Mouse (Mus musculus) bone marrow, adult 2 months (tissue): ENCODE measurements around the gene Ak3.

Experiments
- CTCF ChIP-seq: fragments of 200-500 bp; IDR thresholded peaks from 2 replicates; pipeline ENCODE4 v1.5.1; 2011; ENCODE audit warnings: low read length, control low read depth; ENCODE audit not compliant: control insufficient read depth, insufficient read depth
- POLR2A ChIP-seq: fragments of 200-500 bp; IDR thresholded peaks from 2 replicates; pipeline ENCODE4 v1.6.1; 2011; ENCODE audit warnings: low read depth, mild to moderate bottlenecking, control low read depth, low read length, borderline replicate concordance; ENCODE audit not compliant: control insufficient read depth

- no peak for TF ChIP-seq POLR2A
- TF ChIP-seq CTCF, result no peak
Measured at GRCm38 (mm10) chr19:29045956-29046650, 1.7 kb downstream of the Ak3 start.
